Mouse (Mus musculus) midbrain, embryonic 10.5 days (tissue): ENCODE results near the gene Rab11fip3. TPM values are rescaled to one million over a fixed set of nuclear protein-coding genes. Genes with fewer than 3 reads are reported as not detected.
"Not testable (repeated sequence)": the region's sequence is repeated elsewhere in the genome, so short reads cannot be mapped to it uniquely, and the experiment has no call there.

Experiments
- DNase-seq: peaks from one replicate; pipeline ENCODE4 v3.0.0-alpha.2; 2017; ENCODE audit warnings: low spot score
- H3K27ac ChIP-seq: fragments of 300-500 bp; sonication (generic); replicated peaks from 2 replicates; pipeline ENCODE4 v1.5.1; 2016; ENCODE audit warnings: mild to moderate bottlenecking
- H3K27me3 ChIP-seq: fragments of 300-500 bp; sonication (generic); 2 replicates; pipeline ENCODE4 v1.6.1; 2016; ENCODE audit warnings: low read depth, mild to moderate bottlenecking; ENCODE audit not compliant: poor library complexity, severe bottlenecking
- H3K36me3 ChIP-seq: fragments of 300-500 bp; sonication (generic); 2 replicates; pipeline ENCODE4 v1.6.1; 2016; ENCODE audit warnings: mild to moderate bottlenecking, moderate library complexity
- H3K4me1 ChIP-seq: fragments of 300-500 bp; sonication (generic); 2 replicates; pipeline ENCODE4 v1.6.1; 2016
- H3K4me3 ChIP-seq: fragments of 300-500 bp; sonication (generic); 2 replicates; pipeline ENCODE4 v1.5.1; 2016; ENCODE audit warnings: mild to moderate bottlenecking, moderate library complexity
- H3K9me3 ChIP-seq: fragments of 300-500 bp; sonication (generic); replicated peaks from 2 replicates; pipeline ENCODE4 v1.6.1; 2016; ENCODE audit warnings: mild to moderate bottlenecking
- WGBS: fragments of 180-500 bp; shearing (Covaris S2); methylation state at CpG from one replicate; pipeline ENCODE4 v1.1.7; 2016; 5-methylcytosine and 5-hydroxymethylcytosine counted together
- polyA plus RNA-seq: library from polyadenylated mRNA; unstranded; fragments of >200 nt; fragmentation: Nextera tagmentation; extraction: Ambion mirVana; gene quantifications from 2 replicates; pipeline ENCODE4 v1.2.1, GENCODE M21; 2016

The Rab11fip3 gene
- polyA plus RNA-seq, 1 experiment from 2014 or later = 20.6 TPM

GRCm38 (mm10) chr17:26105619-26106018 lies 36.3 kb upstream of the Rab11fip3 start:
- H3K36me3 ChIP-seq = no peaks in the 10 kb centered on the region
- H3K27ac ChIP-seq = no peak overlapping the region
- peaks cover 10% of the 10 kb centered on the region for H3K4me1 ChIP-seq
- no peak overlapping the region for H3K4me3 ChIP-seq
- no peak for DNase-seq
- H3K27me3 ChIP-seq = peaks cover 10% of the 10 kb centered on the region
- no peaks in the 10 kb centered on the region for H3K9me3 ChIP-seq
- 72% methylated on average over 3 of the region's 4 CpGs for WGBS

- 0 out of 2 replicates have a peak overlapping the region, but pooled peaks have one; percentile 30 for H3K27ac ChIP-seq
Measured at GRCm38 (mm10) chr17:26101478-26101877, 32.1 kb upstream of the Rab11fip3 start.

GRCm38 (mm10) chr17:26100166-26100565 lies 30.8 kb upstream of the Rab11fip3 start:
- 43% methylated on average over 2 of the region's 2 CpGs for WGBS
- H3K9me3 ChIP-seq = no peaks in the 10 kb centered on the region
- DNase-seq = no peak
- H3K4me1 ChIP-seq = peaks cover 14% of the 10 kb centered on the region
- H3K27me3 ChIP-seq = no peaks in the 10 kb centered on the region
- no peak overlapping the region for H3K4me3 ChIP-seq
- no peaks in the 10 kb centered on the region for H3K36me3 ChIP-seq
- H3K27ac ChIP-seq = no peak overlapping the region

More at GRCm38 (mm10) chr17:26101478-26101877, 32.1 kb upstream of the Rab11fip3 start:
- Histone ChIP-seq H3K9me3 (no peaks in the 10 kb centered on the region), H3K36me3 (no peaks in the 10 kb centered on the region), H3K4me3 (no peak overlapping the region), H3K4me1 (peaks cover 9% of the 10 kb centered on the region), H3K27me3 (no peaks in the 10 kb centered on the region)
- 37% methylated on average over 4 of the region's 4 CpGs for WGBS
- DNase-seq = peak; percentile 31

- peaks cover 23% of the 10 kb centered on the region for H3K4me1 ChIP-seq
- not testable (repeated sequence) for H3K27me3 ChIP-seq, H3K36me3 ChIP-seq, H3K27ac ChIP-seq, H3K4me3 ChIP-seq, H3K9me3 ChIP-seq, DNase-seq
- WGBS = 65% methylated on average over 3 of the region's 3 CpGs
Measured at GRCm38 (mm10) chr17:26099316-26099715, 30.0 kb upstream of the Rab11fip3 start.

GRCm38 (mm10) chr17:26098461-26098860 lies 29.1 kb upstream of the Rab11fip3 start:
- no peaks in the 10 kb centered on the region for H3K27me3 ChIP-seq
- peaks cover 31% of the 10 kb centered on the region for H3K4me1 ChIP-seq
- peaks cover 7% of the 10 kb centered on the region for H3K36me3 ChIP-seq
- no peak overlapping the region for H3K27ac ChIP-seq
- H3K4me3 ChIP-seq = no peak overlapping the region
- WGBS = 92% methylated on average over 7 of the region's 7 CpGs
- no peaks in the 10 kb centered on the region for H3K9me3 ChIP-seq
- DNase-seq = no peak

- Histone ChIP-seq H3K27ac (peak within 1 kb of the TSS; percentile 96), H3K4me3 (peak within 1 kb of the TSS; percentile 83), H3K9me3 (no peaks in the 10 kb centered on the region), H3K27me3 (no peaks in the 10 kb centered on the region), H3K4me1 (peaks cover 23% of the 10 kb centered on the region), H3K36me3 (peaks cover 28% of the 10 kb centered on the region)
- peak; percentile 78 for DNase-seq
- 4% methylated on average over 47 of the region's 47 CpGs for WGBS
Measured at GRCm38 (mm10) chr17:26095121-26095740, 25.9 kb upstream of the Rab11fip3 start, which contains the start of gene Nme4. Nme4 (minus strand) TSS chr17:26095602.

GRCm38 (mm10) chr17:26094531-26095110 lies 25.3 kb upstream of the Rab11fip3 start:
- Histone ChIP-seq H3K27me3 (no peaks in the 10 kb centered on the region), H3K4me3 (peak overlapping the region; percentile 83), H3K27ac (peak overlapping the region; percentile 96), H3K4me1 (peaks cover 29% of the 10 kb centered on the region), H3K9me3 (no peaks in the 10 kb centered on the region), H3K36me3 (peaks cover 28% of the 10 kb centered on the region)
- 28% methylated on average over 9 of the region's 9 CpGs for WGBS
- no peak for DNase-seq

- DNase-seq = peak; percentile 88
- Histone ChIP-seq H3K36me3 (peaks cover 33% of the 10 kb centered on the region), H3K27ac (peak within 1 kb of the TSS; percentile 78), H3K4me1 (peaks cover 25% of the 10 kb centered on the region), H3K4me3 (peak within 1 kb of the TSS; percentile 61), H3K9me3 (no peaks in the 10 kb centered on the region), H3K27me3 (no peaks in the 10 kb centered on the region)
- 1% methylated on average over 32 of the region's 32 CpGs for WGBS
Measured at GRCm38 (mm10) chr17:26089905-26090632, 20.7 kb upstream of the Rab11fip3 start, which contains the start of gene Decr2. Decr2 (minus strand) TSS chr17:26090337.

- peaks cover 25% of the 10 kb centered on the region for H3K36me3 ChIP-seq
- H3K4me1 ChIP-seq = peaks cover 8% of the 10 kb centered on the region
- whole genome bisulfite sequencing = 88% methylated on average over 9 of the region's 9 CpGs
- H3K27me3 ChIP-seq = no peaks in the 10 kb centered on the region
- DNase-seq = no peak
- H3K4me3 ChIP-seq = no peak overlapping the region
- no peaks in the 10 kb centered on the region for H3K9me3 ChIP-seq
- no peak overlapping the region for H3K27ac ChIP-seq
Measured at GRCm38 (mm10) chr17:26087059-26087564, 17.8 kb upstream of the Rab11fip3 start.

- Histone ChIP-seq H3K36me3 (peaks cover 16% of the 10 kb centered on the region), H3K4me1 (no peaks in the 10 kb centered on the region; the same call in 1 of the 2 replicates), H3K9me3 (no peaks in the 10 kb centered on the region), H3K27me3 (no peaks in the 10 kb centered on the region), H3K27ac (no peak overlapping the region), H3K4me3 (no peak overlapping the region)
- 47% methylated on average over 2 of the region's 2 CpGs for WGBS
- DNase-seq = no peak
Measured at GRCm38 (mm10) chr17:26080867-26081266, 11.5 kb upstream of the Rab11fip3 start.

- DNase-seq = no peak
- H3K27ac ChIP-seq = no peak overlapping the region
- H3K36me3 ChIP-seq = peaks cover 16% of the 10 kb centered on the region
- H3K4me3 ChIP-seq = no peak overlapping the region
- H3K4me1 ChIP-seq = no peaks in the 10 kb centered on the region; the same call in 1 of the 2 replicates
- 83% methylated on average over 2 of the region's 2 CpGs for WGBS
- H3K27me3 ChIP-seq = no peaks in the 10 kb centered on the region
- no peaks in the 10 kb centered on the region for H3K9me3 ChIP-seq
Measured at GRCm38 (mm10) chr17:26078851-26079250, 9.5 kb upstream of the Rab11fip3 start.

GRCm38 (mm10) chr17:26075246-26075645 lies 5.9 kb upstream of the Rab11fip3 start:
- no peak overlapping the region for H3K27ac ChIP-seq
- H3K4me3 ChIP-seq = no peak overlapping the region
- WGBS = 75% methylated on average over 3 of the region's 3 CpGs
- peaks cover 12% of the 10 kb centered on the region for H3K27me3 ChIP-seq
- H3K4me1 ChIP-seq = no peaks in the 10 kb centered on the region; the same call in 1 of the 2 replicates
- no peak for DNase-seq
- no peaks in the 10 kb centered on the region for H3K9me3 ChIP-seq
- H3K36me3 ChIP-seq = no peaks in the 10 kb centered on the region
